Mouse (Mus musculus): ENCODE data around the gene Coro1c. TPM values are rescaled to one million over a fixed set of nuclear protein-coding genes. Genes with fewer than 3 reads are reported as not detected.
A peak's percentile ranks its signal among the peaks of the same experiment; 100 is the strongest.

Gene Coro1c
- polyA plus RNA-seq, 1 experiment from 2014 or later = 145 TPM

- Histone ChIP-seq H3K4me2 (ENCODE audit: low read depth, low read length) (peak overlapping the region; percentile 57), H3K4me3 (replicated peaks; ENCODE audit: low read length) (peak overlapping the region; percentile 40), H3K9ac (ENCODE audit: low read length) (peak overlapping the region; percentile 43), H3K9me3 (replicated peaks; ENCODE audit: control insufficient read depth, low read length) (no peaks in the 10 kb centered on the region), H3K36me3 (ENCODE audit: control insufficient read depth, insufficient read depth, low read length) (no peaks in the 10 kb centered on the region), H3K27ac (ENCODE audit: low read length) (peak overlapping the region; percentile 16), H3K4me1 (ENCODE audit: control insufficient read depth, insufficient read depth, low read length) (peaks cover 21% of the 10 kb centered on the region), H3K27me3 (ENCODE audit: control insufficient read depth, insufficient read depth, low read length) (no peaks in the 10 kb centered on the region)
- ATAC-seq (ENCODE audit: insufficient read depth, low FRiP score) = no peak
- WGBS = 32% methylated on average over 5 of the region's 5 CpGs
These were observed 108.9 kb downstream of the Coro1c start for GRCm38 (mm10) chr5:113799691-113800090.

GRCm38 (mm10) chr5:113798525-113798924, 110.0 kb downstream of the Coro1c start:
- Histone ChIP-seq H3K27ac (ENCODE audit: low read length) (no peak overlapping the region), H3K4me2 (ENCODE audit: low read depth, low read length) (peak overlapping the region; percentile 57), H3K36me3 (ENCODE audit: control insufficient read depth, insufficient read depth, low read length) (no peaks in the 10 kb centered on the region), H3K4me1 (ENCODE audit: control insufficient read depth, insufficient read depth, low read length) (peaks cover 21% of the 10 kb centered on the region), H3K27me3 (ENCODE audit: control insufficient read depth, insufficient read depth, low read length) (no peaks in the 10 kb centered on the region), H3K9ac (ENCODE audit: low read length) (peak overlapping the region; percentile 43), H3K9me3 (replicated peaks; ENCODE audit: control insufficient read depth, low read length) (no peaks in the 10 kb centered on the region), H3K4me3 (replicated peaks; ENCODE audit: low read length) (peak overlapping the region; percentile 40)
- WGBS = 60% methylated on average over 9 of the region's 9 CpGs
- ATAC-seq (ENCODE audit: insufficient read depth, low FRiP score) = no peak

- ATAC-seq (ENCODE audit: insufficient read depth, low FRiP score) = no peak
These were observed 111.2 kb downstream of the Coro1c start for GRCm38 (mm10) chr5:113797149-113797882.

GRCm38 (mm10) chr5:113796401-113797148, 112.0 kb downstream of the Coro1c start:
- Histone ChIP-seq H3K27ac (ENCODE audit: low read length) (peak overlapping the region; percentile 71; the same call in 1 of the 2 replicates), H3K9ac (ENCODE audit: low read length) (peak overlapping the region; percentile 59), H3K4me2 (ENCODE audit: low read depth, low read length) (peak overlapping the region; percentile 57), H3K9me3 (replicated peaks; ENCODE audit: control insufficient read depth, low read length) (no peaks in the 10 kb centered on the region), H3K36me3 (ENCODE audit: control insufficient read depth, insufficient read depth, low read length) (no peaks in the 10 kb centered on the region), H3K4me3 (replicated peaks; ENCODE audit: low read length) (peak overlapping the region; percentile 40), H3K4me1 (ENCODE audit: control insufficient read depth, insufficient read depth, low read length) (peaks cover 27% of the 10 kb centered on the region), H3K27me3 (ENCODE audit: control insufficient read depth, insufficient read depth, low read length) (no peaks in the 10 kb centered on the region)
- WGBS = 4% methylated on average over 13 of the region's 13 CpGs
- peak; percentile 15; the same call in 1 of the 2 replicates for ATAC-seq (ENCODE audit: insufficient read depth, low FRiP score)

More at GRCm38 (mm10) chr5:113797149-113797882, 111.2 kb downstream of the Coro1c start:
- Histone ChIP-seq H3K4me1 (ENCODE audit: control insufficient read depth, insufficient read depth, low read length) (peaks cover 23% of the 10 kb centered on the region), H3K4me2 (ENCODE audit: low read depth, low read length) (peak overlapping the region; percentile 57), H3K27ac (ENCODE audit: low read length) (peak overlapping the region; percentile 71; the same call in 1 of the 2 replicates), H3K4me3 (replicated peaks; ENCODE audit: low read length) (peak overlapping the region; percentile 40), H3K36me3 (ENCODE audit: control insufficient read depth, insufficient read depth, low read length) (no peaks in the 10 kb centered on the region), H3K9ac (ENCODE audit: low read length) (peak overlapping the region; percentile 59), H3K9me3 (replicated peaks; ENCODE audit: control insufficient read depth, low read length) (no peaks in the 10 kb centered on the region), H3K27me3 (ENCODE audit: control insufficient read depth, insufficient read depth, low read length) (no peaks in the 10 kb centered on the region)
- WGBS = 16% methylated on average over 19 of the region's 19 CpGs

Other genes starting within 250 kb of the Coro1c start
- not detected in 2 replicates for gene 1700069L16Rik, start 184.0 kb downstream of the Coro1c start, polyA plus RNA-seq (2015; fragmentation: Nextera tagmentation; extraction: Ambion mirVana)
- 7.0 and 9.1 TPM in 2 replicates for gene Ficd, start 173.0 kb downstream of the Coro1c start, polyA plus RNA-seq (2015; fragmentation: Nextera tagmentation; extraction: Ambion mirVana)
- gene Sart3, start 136.2 kb downstream of the Coro1c start, polyA plus RNA-seq (2015; fragmentation: Nextera tagmentation; extraction: Ambion mirVana) = 30.8 and 35.0 TPM in 2 replicates
- 97.0 and 112 TPM in 2 replicates for gene Iscu, start 136.0 kb downstream of the Coro1c start, polyA plus RNA-seq (2015; fragmentation: Nextera tagmentation; extraction: Ambion mirVana)
- gene Tmem119, start 108.2 kb downstream of the Coro1c start, polyA plus RNA-seq (2015; fragmentation: Nextera tagmentation; extraction: Ambion mirVana) = 71.4 and 73.0 TPM in 2 replicates
- gene Selplg, start 76.1 kb downstream of the Coro1c start, polyA plus RNA-seq (2015; fragmentation: Nextera tagmentation; extraction: Ambion mirVana) = 7.3 and 9.1 TPM in 2 replicates
- 8.7 and 11.9 TPM in 2 replicates for gene Ssh1, start 85.1 kb upstream of the Coro1c start, polyA plus RNA-seq (2015; fragmentation: Nextera tagmentation; extraction: Ambion mirVana)
- gene Dao, start 94.9 kb upstream of the Coro1c start, polyA plus RNA-seq (2015; fragmentation: Nextera tagmentation; extraction: Ambion mirVana) = 2.4 and 3.1 TPM in 2 replicates
- 10.0 and 11.0 TPM in 2 replicates for gene Usp30, start 156.7 kb upstream of the Coro1c start, polyA plus RNA-seq (2015; fragmentation: Nextera tagmentation; extraction: Ambion mirVana)
- gene Svop, start 182.8 kb upstream of the Coro1c start, polyA plus RNA-seq (2015; fragmentation: Nextera tagmentation; extraction: Ambion mirVana) = 1.8 and 2.0 TPM in 2 replicates
- 4.8 and 6.1 TPM in 2 replicates for gene Alkbh2, start 219.5 kb upstream of the Coro1c start, polyA plus RNA-seq (2015; fragmentation: Nextera tagmentation; extraction: Ambion mirVana)
- gene Ung, start 221.6 kb upstream of the Coro1c start, polyA plus RNA-seq (2015; fragmentation: Nextera tagmentation; extraction: Ambion mirVana) = 33.4 and 34.3 TPM in 2 replicates
- 2.1 and 3.2 TPM in 2 replicates for gene Acacb, start 237.8 kb upstream of the Coro1c start, polyA plus RNA-seq (2015; fragmentation: Nextera tagmentation; extraction: Ambion mirVana)